Mouse (Mus musculus): Measurements from ENCODE around the gene Cask.

DNA sequence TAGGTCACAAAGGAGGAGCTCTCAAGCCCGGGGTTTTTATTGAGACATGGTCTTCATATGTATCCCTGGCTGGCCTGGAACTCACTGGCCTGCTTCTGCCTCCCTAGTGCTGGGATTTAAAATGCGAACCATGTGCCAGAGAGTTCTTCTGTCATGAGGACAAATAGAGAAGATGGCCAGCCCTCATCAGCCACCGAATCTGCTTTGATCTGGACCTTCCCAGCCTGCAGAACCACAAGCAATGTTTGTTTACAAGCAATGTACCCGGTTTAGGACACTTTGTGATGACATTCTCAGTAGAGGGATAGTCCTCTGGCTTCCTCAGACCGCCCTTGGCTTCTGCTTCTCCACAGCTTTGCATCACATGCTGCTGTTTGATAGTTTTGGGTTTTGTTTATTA lies 372.9 kb downstream of the Cask start:
- TF ChIP-seq MEF2A (IDR thresholded peaks at IDR 0.05; ENCODE audit: extremely low read depth, insufficient replicate concordance, low read depth, low read length, poor library complexity, severe bottlenecking) (no peak), CHD1 (IDR thresholded peaks at IDR 0.05; ENCODE audit: low read depth, low read length) (no peak), MAX (IDR thresholded peaks at IDR 0.05; ENCODE audit: low read length) (no peak), GATA1 (IDR thresholded peaks at IDR 0.05; ENCODE audit: low read depth, low read length) (no peak), USF1 (IDR thresholded peaks at IDR 0.05; ENCODE audit: low read depth, low read length) (no peak)
